Mouse (Mus musculus): Measurements from ENCODE around the gene Gm20219. TPM values are rescaled to one million over a fixed set of nuclear protein-coding genes. Genes with fewer than 3 reads are reported as not detected.

Gene Gm20219
- polyA plus RNA-seq, 1 experiment from 2014 or later: 1.4 TPM

- no peak for ATAC-seq
- peaks cover 51% of the 10 kb centered on the region for H3K27me3 ChIP-seq (replicated peaks; ENCODE audit: control insufficient read depth, insufficient read depth, low read length)
- 5% methylated on average over 60 of the region's 60 CpGs for WGBS
- H3K9me3 ChIP-seq (ENCODE audit: control insufficient read depth, low read length): no peaks in the 10 kb centered on the region
- H3K36me3 ChIP-seq (ENCODE audit: control insufficient read depth, insufficient read depth, low read length): no peaks in the 10 kb centered on the region
- H3K27ac ChIP-seq (ENCODE audit: low read length): no peak overlapping the region
- H3K4me2 ChIP-seq (ENCODE audit: low read depth, low read length): peak overlapping the region; percentile 50
- peaks cover 10% of the 10 kb centered on the region for H3K4me1 ChIP-seq (ENCODE audit: control insufficient read depth, insufficient read depth, low read length)
- peak overlapping the region; percentile 36 for H3K4me3 ChIP-seq (ENCODE audit: low read length)
- peak overlapping the region; percentile 37; the same call in 1 of the 2 replicates for H3K9ac ChIP-seq (ENCODE audit: low read depth, low read length)
These were observed 43.0 kb downstream of the Gm20219 start for GRCm38 (mm10) chr17:56510970-56511706.

GRCm38 (mm10) chr17:56510473-56510969 lies 43.7 kb downstream of the Gm20219 start:
- Histone ChIP-seq H3K4me3 (ENCODE audit: low read length) (peak overlapping the region; percentile 36), H3K9ac (ENCODE audit: low read depth, low read length) (no peak overlapping the region), H3K36me3 (ENCODE audit: control insufficient read depth, insufficient read depth, low read length) (no peaks in the 10 kb centered on the region), H3K27me3 (replicated peaks; ENCODE audit: control insufficient read depth, insufficient read depth, low read length) (peaks cover 49% of the 10 kb centered on the region), H3K4me1 (ENCODE audit: control insufficient read depth, insufficient read depth, low read length) (peaks cover 10% of the 10 kb centered on the region), H3K4me2 (ENCODE audit: low read depth, low read length) (peak overlapping the region; percentile 50; the same call in 1 of the 2 replicates), H3K27ac (ENCODE audit: low read length) (no peak overlapping the region), H3K9me3 (ENCODE audit: control insufficient read depth, low read length) (no peaks in the 10 kb centered on the region)
- no peak for ATAC-seq
- WGBS: 23% methylated on average over 27 of the region's 27 CpGs

- WGBS: 9% methylated on average over 32 of the region's 37 CpGs
- H3K4me3 ChIP-seq (ENCODE audit: low read length): peak overlapping the region; percentile 14
- no peaks in the 10 kb centered on the region for H3K9me3 ChIP-seq (ENCODE audit: control insufficient read depth, low read length)
- no peak for ATAC-seq
- H3K36me3 ChIP-seq (ENCODE audit: control insufficient read depth, insufficient read depth, low read length): no peaks in the 10 kb centered on the region
- H3K27me3 ChIP-seq (replicated peaks; ENCODE audit: control insufficient read depth, insufficient read depth, low read length): peaks cover 43% of the 10 kb centered on the region
- H3K4me1 ChIP-seq (ENCODE audit: control insufficient read depth, insufficient read depth, low read length): peaks cover 10% of the 10 kb centered on the region
- H3K4me2 ChIP-seq (ENCODE audit: low read depth, low read length): peak overlapping the region; percentile 32; the same call in 1 of the 2 replicates
- no peak overlapping the region for H3K27ac ChIP-seq (ENCODE audit: low read length)
- 0 out of 2 replicates have a peak overlapping the region, but pooled peaks have one; percentile 37 for H3K9ac ChIP-seq (ENCODE audit: low read depth, low read length)
These were observed 44.3 kb downstream of the Gm20219 start for GRCm38 (mm10) chr17:56509707-56510472.

- H3K4me2 ChIP-seq (ENCODE audit: low read depth, low read length): no peak overlapping the region
- H3K27me3 ChIP-seq (replicated peaks; ENCODE audit: control insufficient read depth, insufficient read depth, low read length): peaks cover 38% of the 10 kb centered on the region
- no peak overlapping the region for H3K9ac ChIP-seq (ENCODE audit: low read depth, low read length)
- peaks cover 10% of the 10 kb centered on the region for H3K4me1 ChIP-seq (ENCODE audit: control insufficient read depth, insufficient read depth, low read length)
- H3K27ac ChIP-seq (ENCODE audit: low read length): no peak overlapping the region
- no peaks in the 10 kb centered on the region for H3K36me3 ChIP-seq (ENCODE audit: control insufficient read depth, insufficient read depth, low read length)
- no peak overlapping the region for H3K4me3 ChIP-seq (ENCODE audit: low read length)
- WGBS: 52% methylated on average over 10 of the region's 10 CpGs
- no peak for ATAC-seq
- no peaks in the 10 kb centered on the region for H3K9me3 ChIP-seq (ENCODE audit: control insufficient read depth, low read length)
These were observed 45.1 kb downstream of the Gm20219 start for GRCm38 (mm10) chr17:56509021-56509640.

- H3K9ac ChIP-seq (ENCODE audit: low read depth, low read length): peak overlapping the region; percentile 90
- H3K4me2 ChIP-seq (ENCODE audit: low read depth, low read length): peak overlapping the region; percentile 98
- H3K9me3 ChIP-seq (ENCODE audit: control insufficient read depth, low read length): no peaks in the 10 kb centered on the region
- peak overlapping the region; percentile 95 for H3K27ac ChIP-seq (ENCODE audit: low read length)
- peaks cover 10% of the 10 kb centered on the region for H3K4me1 ChIP-seq (ENCODE audit: control insufficient read depth, insufficient read depth, low read length)
- H3K27me3 ChIP-seq (replicated peaks; ENCODE audit: control insufficient read depth, insufficient read depth, low read length): peaks cover 28% of the 10 kb centered on the region
- peak; percentile 97 for ATAC-seq
- no peaks in the 10 kb centered on the region for H3K36me3 ChIP-seq (ENCODE audit: control insufficient read depth, insufficient read depth, low read length)
- under 1% methylated on average over 42 of the region's 42 CpGs for WGBS
- peak overlapping the region; percentile 66 for H3K4me3 ChIP-seq (ENCODE audit: low read length)
These were observed 46.8 kb downstream of the Gm20219 start for GRCm38 (mm10) chr17:56507161-56508068.

GRCm38 (mm10) chr17:56506417-56507065 lies 47.6 kb downstream of the Gm20219 start:
- Histone ChIP-seq H3K9ac (ENCODE audit: low read depth, low read length) (peak overlapping the region; percentile 90), H3K4me3 (ENCODE audit: low read length) (peak overlapping the region; percentile 66), H3K4me1 (ENCODE audit: control insufficient read depth, insufficient read depth, low read length) (peaks cover 7% of the 10 kb centered on the region), H3K27me3 (replicated peaks; ENCODE audit: control insufficient read depth, insufficient read depth, low read length) (peaks cover 19% of the 10 kb centered on the region), H3K9me3 (ENCODE audit: control insufficient read depth, low read length) (no peaks in the 10 kb centered on the region), H3K27ac (ENCODE audit: low read length) (peak overlapping the region; percentile 95), H3K4me2 (ENCODE audit: low read depth, low read length) (peak overlapping the region; percentile 98), H3K36me3 (ENCODE audit: control insufficient read depth, insufficient read depth, low read length) (no peaks in the 10 kb centered on the region)
- 60% methylated on average over 15 of the region's 15 CpGs for WGBS
- no peak for ATAC-seq

GRCm38 (mm10) chr17:56505401-56505800 lies 48.8 kb downstream of the Gm20219 start:
- Histone ChIP-seq H3K36me3 (ENCODE audit: control insufficient read depth, insufficient read depth, low read length) (no peaks in the 10 kb centered on the region), H3K9ac (ENCODE audit: low read depth, low read length) (no peak overlapping the region), H3K27me3 (replicated peaks; ENCODE audit: control insufficient read depth, insufficient read depth, low read length) (peaks cover 8% of the 10 kb centered on the region), H3K4me2 (ENCODE audit: low read depth, low read length) (no peak overlapping the region), H3K27ac (ENCODE audit: low read length) (no peak overlapping the region), H3K4me3 (ENCODE audit: low read length) (no peak overlapping the region), H3K9me3 (ENCODE audit: control insufficient read depth, low read length) (no peaks in the 10 kb centered on the region), H3K4me1 (ENCODE audit: control insufficient read depth, insufficient read depth, low read length) (peaks cover 7% of the 10 kb centered on the region)
- 77% methylated on average over 10 of the region's 10 CpGs for whole genome bisulfite sequencing
- ATAC-seq: no peak

- H3K4me2 ChIP-seq (ENCODE audit: low read depth, low read length): no peak overlapping the region
- no peak overlapping the region for H3K4me3 ChIP-seq (ENCODE audit: low read length)
- ATAC-seq: no peak
- no peak overlapping the region for H3K9ac ChIP-seq (ENCODE audit: low read depth, low read length)
- WGBS: 30% methylated on average over 9 of the region's 9 CpGs
- peaks cover 4% of the 10 kb centered on the region; the same call in 1 of the 2 replicates for H3K9me3 ChIP-seq (ENCODE audit: control insufficient read depth, low read length)
- H3K36me3 ChIP-seq (ENCODE audit: control insufficient read depth, insufficient read depth, low read length): no peaks in the 10 kb centered on the region
- no peak overlapping the region for H3K27ac ChIP-seq (ENCODE audit: low read length)
- H3K4me1 ChIP-seq (ENCODE audit: control insufficient read depth, insufficient read depth, low read length): peaks cover 4% of the 10 kb centered on the region
- no peaks in the 10 kb centered on the region for H3K27me3 ChIP-seq (replicated peaks; ENCODE audit: control insufficient read depth, insufficient read depth, low read length)
These were observed 51.7 kb downstream of the Gm20219 start for GRCm38 (mm10) chr17:56502526-56502925.
